Mouse (Mus musculus) lung, adult 2 months (tissue): ENCODE results near the gene Atp8a2.

Source experiments
- CTCF ChIP-seq: fragments of 200-500 bp; IDR thresholded peaks from 2 replicates; pipeline ENCODE4 v1.5.1; 2011; ENCODE audit warnings: mild to moderate bottlenecking, low read length, control low read depth; ENCODE audit not compliant: insufficient read depth
- POLR2A ChIP-seq: fragments of 200-500 bp; IDR thresholded peaks from 2 replicates; pipeline ENCODE4 v1.6.1; 2011; ENCODE audit warnings: low read depth, mild to moderate bottlenecking, control low read depth, low read length, borderline replicate concordance; ENCODE audit errors: extremely low read depth

- no peak for TF ChIP-seq CTCF
- TF ChIP-seq POLR2A: no peak
Measured at GRCm38 (mm10) chr14:59809790-59810189, 387.2 kb downstream of the Atp8a2 start.
